In the genomic region with DNA sequence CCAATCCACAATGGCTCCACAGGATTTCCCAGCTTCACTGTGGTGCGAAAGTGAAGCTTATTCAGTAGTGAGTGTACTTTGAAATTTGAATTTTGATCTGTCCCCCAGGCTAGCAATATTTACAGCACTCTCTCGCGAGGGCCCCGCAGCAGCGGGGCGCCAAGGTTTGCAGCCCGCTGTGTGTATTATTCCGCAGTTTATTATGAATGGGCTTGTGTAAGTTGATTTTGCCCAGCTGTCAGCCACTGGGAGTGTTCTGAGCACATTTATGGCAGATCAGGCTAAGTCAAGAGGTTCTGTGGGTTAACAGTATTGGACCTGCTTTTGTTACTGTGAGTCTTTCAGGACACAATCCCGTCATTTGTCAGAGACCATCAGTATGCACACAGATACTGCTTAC, we compare ENCODE assay signal across 13 mouse cellular contexts.
"Had no signal": no experiment of that assay in that cellular context is flagged by ENCODE, and none has a peak within 500 bp of the region (broad histone marks: within the 10 kb centered on the region; RNA-seq: fewer than 3 reads in every experiment).

No protein-coding gene starts in this region.

- H3K4me2 ChIP-seq: limb, embryonic 12.5 days; neural tube, embryonic 15.5 days had no signal

- H3K4me3 ChIP-seq: limb, embryonic 12.5 days; myocyte; neural tube, embryonic 15.5 days had no signal

- H3K27ac ChIP-seq: kidney, postnatal 0 days; limb, embryonic 12.5 days; liver, embryonic 14.5 days; neural tube, embryonic 15.5 days; stomach, postnatal 0 days had no signal

- H3K27me3 ChIP-seq: limb, embryonic 12.5 days; neural tube, embryonic 15.5 days had no signal

- H3K36me3 ChIP-seq: limb, embryonic 12.5 days; neural tube, embryonic 15.5 days had no signal

- H3K9me3 ChIP-seq: limb, embryonic 12.5 days; neural tube, embryonic 15.5 days had no signal

- DNase-seq: kidney, adult 11 months; kidney, postnatal 36 days; layer of hippocampus, adult 9-11 months; layer of hippocampus, postnatal 36 days; lung, postnatal 14 days; right cerebral cortex, adult 18-20 months; thymus, postnatal 4 days had no signal

- H3K9ac ChIP-seq: limb, embryonic 12.5 days; liver, embryonic 14.5 days; neural tube, embryonic 15.5 days had no signal
